Mouse (Mus musculus) embryonic fibroblast, embryonic 13.5 days (primary cell): Measurements from ENCODE around the gene Gm5426.

ENCODE experiments used
- CTCF ChIP-seq: IDR thresholded peaks from 2 replicates; pipeline ENCODE4 v1.5.1; 2011; ENCODE audit warnings: mild to moderate bottlenecking, control low read depth, low read length, moderate library complexity, borderline replicate concordance; ENCODE audit not compliant: insufficient read depth
- POLR2A ChIP-seq: IDR thresholded peaks from 2 replicates; pipeline ENCODE4 v1.6.1; 2011; ENCODE audit warnings: low read depth, mild to moderate bottlenecking, control low read depth, low read length, moderate library complexity

DNA sequence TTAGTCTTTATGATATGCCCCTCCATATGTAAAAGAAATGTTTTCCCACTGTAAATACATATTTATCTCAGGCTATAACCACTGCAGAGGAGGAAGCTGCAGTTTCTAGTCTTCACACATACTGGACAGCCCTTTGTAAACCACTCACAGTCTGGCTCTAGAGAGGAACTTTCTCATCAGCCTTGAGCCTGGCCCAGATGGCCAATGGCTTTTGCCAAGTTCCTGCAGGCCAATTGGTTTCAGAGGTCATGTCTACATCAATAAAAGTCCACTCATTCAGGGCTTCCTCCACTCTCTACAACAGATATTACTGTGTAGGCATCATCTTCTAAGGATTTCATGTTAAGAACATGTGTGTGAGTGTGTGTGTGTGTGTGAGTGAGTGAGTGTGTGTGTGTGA is 35.1 kb downstream of the Gm5426 start:
- TF ChIP-seq CTCF (no peak), POLR2A (no peak)
